ENCODE assay signal across 23 mouse cellular contexts in the genomic region with DNA sequence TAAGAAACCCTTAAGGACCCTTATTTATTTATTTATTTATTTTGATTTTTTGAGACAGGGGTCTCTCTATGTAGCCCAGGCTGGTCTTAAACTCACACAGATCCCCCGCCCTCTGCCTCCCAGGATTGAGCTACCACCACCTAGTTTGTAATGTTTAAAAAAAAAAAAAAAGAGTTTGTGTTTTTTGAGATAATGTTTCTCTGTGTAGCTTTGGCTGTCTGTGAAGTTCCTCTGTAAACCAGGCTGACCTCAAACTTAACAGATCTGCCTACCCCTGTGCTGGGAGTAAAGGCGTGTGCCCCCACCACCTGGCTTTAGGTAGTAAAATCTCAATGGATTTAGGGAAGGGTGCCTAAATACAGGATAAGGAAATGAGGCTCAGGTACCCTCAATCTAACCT. TPM values are rescaled to one million over a fixed set of nuclear protein-coding genes. Genes with fewer than 3 reads are reported as not detected.
DNase-seq lines count a peak whose midpoint lies in the region; ATAC-seq and TF ChIP-seq lines count a peak whose summit lies in the region.
"Had no signal": no experiment of that assay in that cellular context is flagged by ENCODE, and none has a peak within 500 bp of the region (broad histone marks: within the 10 kb centered on the region; RNA-seq: fewer than 3 reads in every experiment).

No protein-coding gene starts in this region.

- H3K4me1 ChIP-seq in limb, embryonic 12.5 days (replicated peaks), result peaks cover 17% of the 10 kb centered on the region
- peaks cover 14% of the 10 kb centered on the region for H3K4me1 ChIP-seq in limb, embryonic 10.5 days
- H3K4me1 ChIP-seq in MEL (ENCODE audit: control insufficient read depth in 1 of 2, insufficient read depth in 2 of 2, low read length in 2 of 2), result peaks cover 16 to 22% of the 10 kb centered on the region in 2 experiments
- H3K4me1 ChIP-seq in limb, embryonic 13.5 days, result peaks cover 38% of the 10 kb centered on the region
- H3K4me1 ChIP-seq in limb, embryonic 15.5 days, result peaks cover 19% of the 10 kb centered on the region
- H3K4me1 ChIP-seq in cerebellum, adult 2 months (ENCODE audit: control insufficient read depth, insufficient read depth, low read length), result peaks cover 3% of the 10 kb centered on the region; the same call in 1 of the 2 replicates

- no peak for TF ChIP-seq POLR2A in MEL (IDR thresholded peaks at IDR 0.05; ENCODE audit: control insufficient read depth in 1 of 2, insufficient read depth in 1 of 2, low read depth in 1 of 2, low read length in 2 of 2, poor library complexity in 1 of 2)
- TF ChIP-seq POLR2A in cerebellum, adult 2 months (IDR thresholded peaks at IDR 0.05; ENCODE audit: borderline replicate concordance, insufficient read depth, low read length), result no peak

- no peak overlapping the region for H3K4me3 ChIP-seq in limb, embryonic 12.5 days (replicated peaks)
- H3K4me3 ChIP-seq in limb, embryonic 10.5 days, result no peak overlapping the region
- H3K4me3 ChIP-seq in MEL (ENCODE audit: control insufficient read depth in 1 of 2, insufficient read depth in 1 of 2, low read depth in 2 of 2, low read length in 2 of 2), result no peak overlapping the region
- no peak overlapping the region for H3K4me3 ChIP-seq in limb, embryonic 13.5 days
- no peak overlapping the region for H3K4me3 ChIP-seq in limb, embryonic 15.5 days
- H3K4me3 ChIP-seq in cerebellum, adult 2 months (replicated peaks; ENCODE audit: insufficient read depth, low read depth, low read length), result no peak overlapping the region

- TF ChIP-seq RAD21 in MEL (IDR thresholded peaks at IDR 0.05; ENCODE audit: low read depth, low read length), result no peak

- TF ChIP-seq CTCF in MEL (IDR thresholded peaks at IDR 0.05 in 2 of 3, conservative IDR thresholded peaks at IDR 0.05 in 1 of 3; ENCODE audit: control insufficient read depth in 1 of 3, insufficient read depth in 1 of 3, low read depth in 2 of 3, low read length in 3 of 3, poor library complexity in 1 of 3, severe bottlenecking in 1 of 3), result no peak
- no peak for TF ChIP-seq CTCF in cerebellum, adult 2 months (IDR thresholded peaks at IDR 0.05; ENCODE audit: borderline replicate concordance, insufficient read depth, low read depth, low read length)

- H3K9ac ChIP-seq in limb, embryonic 12.5 days (replicated peaks), result no peak overlapping the region
- H3K9ac ChIP-seq in MEL (ENCODE audit: control insufficient read depth, low read depth, low read length, poor library complexity, severe bottlenecking), result no peak overlapping the region
- no peak overlapping the region for H3K9ac ChIP-seq in limb, embryonic 13.5 days
- no peak overlapping the region for H3K9ac ChIP-seq in limb, embryonic 15.5 days

- TF ChIP-seq EP300 in MEL (IDR thresholded peaks at IDR 0.05; ENCODE audit: low read depth in 1 of 2, low read length in 2 of 2), result peak; percentile 42 to 51; a peak in 3 of 4 replicates

- DNase-seq in limb, embryonic 10.5 days (ENCODE audit: low spot score), result no peak
- DNase-seq in MEL (ENCODE audit: low read depth, low spot score), result peak; percentile 60
- DNase-seq in ovary, postnatal 36 days (ENCODE audit: low spot score), result no peak
- no peak for DNase-seq in cerebellum, adult 2 months
- DNase-seq in kidney, adult 8-10 months, result no peak
- DNase-seq: adrenal gland, adult 2 months; adrenal gland, adult 8-10 months; adrenal gland, postnatal 10 days; adrenal gland, postnatal 14 days; adrenal gland, postnatal 25 days; adrenal gland, postnatal 36 days; B cell, adult 2 months; cerebellum, adult 11 months; cerebellum, adult 11-12 months; cerebellum, adult 18-20 months had no signal

- no peaks in the 10 kb centered on the region for H3K9me3 ChIP-seq in limb, embryonic 12.5 days
- no peaks in the 10 kb centered on the region for H3K9me3 ChIP-seq in limb, embryonic 10.5 days (replicated peaks)
- no peaks in the 10 kb centered on the region for H3K9me3 ChIP-seq in MEL (replicated peaks; ENCODE audit: insufficient read depth, low read length)
- no peaks in the 10 kb centered on the region for H3K9me3 ChIP-seq in limb, embryonic 13.5 days
- H3K9me3 ChIP-seq in limb, embryonic 15.5 days, result no peaks in the 10 kb centered on the region
- H3K9me3 ChIP-seq: G1E had no signal

- peaks cover 13% of the 10 kb centered on the region; the same call in 1 of the 2 replicates for H3K36me3 ChIP-seq in limb, embryonic 12.5 days
- H3K36me3 ChIP-seq in limb, embryonic 10.5 days, result no peaks in the 10 kb centered on the region
- peaks cover 0 to 14% of the 10 kb centered on the region in 2 experiments; a peak in 2 of 4 replicates for H3K36me3 ChIP-seq in MEL (ENCODE audit: control insufficient read depth in 1 of 2, insufficient read depth in 2 of 2, low read length in 2 of 2)
- H3K36me3 ChIP-seq in limb, embryonic 13.5 days, result peaks cover 10% of the 10 kb centered on the region; the same call in 1 of the 2 replicates
- no peaks in the 10 kb centered on the region for H3K36me3 ChIP-seq in limb, embryonic 15.5 days

- H3K79me2 ChIP-seq in MEL (ENCODE audit: control insufficient read depth, insufficient read depth, low read length, poor library complexity), result no peaks in the 10 kb centered on the region

- H3K27ac ChIP-seq in limb, embryonic 12.5 days, result 0 out of 2 replicates have a peak overlapping the region, but pooled peaks have one; percentile 7
- no peak overlapping the region for H3K27ac ChIP-seq in limb, embryonic 10.5 days
- no peak overlapping the region for H3K27ac ChIP-seq in MEL (ENCODE audit: control insufficient read depth, low read depth, low read length)
- no peak overlapping the region for H3K27ac ChIP-seq in limb, embryonic 13.5 days
- 0 out of 2 replicates have a peak overlapping the region, but pooled peaks have one; percentile 4 for H3K27ac ChIP-seq in limb, embryonic 15.5 days
- no peak overlapping the region for H3K27ac ChIP-seq in cerebellum, adult 2 months (ENCODE audit: insufficient read depth, low read length)

- H3K4me2 ChIP-seq in limb, embryonic 12.5 days, result peak overlapping the region; percentile 0; the same call in 1 of the 2 replicates
- H3K4me2 ChIP-seq in limb, embryonic 13.5 days (replicated peaks), result peak overlapping the region; percentile 27; the same call in 1 of the 2 replicates
- no peak overlapping the region for H3K4me2 ChIP-seq in limb, embryonic 15.5 days

- ATAC-seq in limb, embryonic 12.5 days (ENCODE audit: insufficient number of reproducible peaks, insufficient read depth, low FRiP score, low TSS enrichment, low read depth), result no peak
- no peak for ATAC-seq in limb, embryonic 13.5 days (ENCODE audit: low FRiP score, low read depth)
- ATAC-seq in limb, embryonic 15.5 days (ENCODE audit: insufficient number of reproducible peaks, low FRiP score, low TSS enrichment, low read depth), result no peak
- ATAC-seq: activated CD4-positive, CD25-positive, alpha-beta regulatory T cell, adult 4 months; CD4-positive, CD25-positive, alpha-beta regulatory T cell, adult 4 months; Patski had no signal

- 70% methylated on average over 2 of the region's 2 CpGs for WGBS in limb, embryonic 12.5 days
- WGBS in limb, embryonic 10.5 days, result 88% methylated on average over 2 of the region's 2 CpGs
- WGBS in limb, embryonic 13.5 days, result 70% methylated on average over 2 of the region's 2 CpGs
- WGBS in limb, embryonic 15.5 days, result 78% methylated on average over 2 of the region's 2 CpGs
- WGBS in cerebellum, adult 2 months, result 99% methylated on average over 2 of the region's 2 CpGs

- no peaks in the 10 kb centered on the region for H3K27me3 ChIP-seq in limb, embryonic 12.5 days
- H3K27me3 ChIP-seq in limb, embryonic 10.5 days (ENCODE audit: low read depth, poor library complexity, severe bottlenecking), result no peaks in the 10 kb centered on the region
- no peaks in the 10 kb centered on the region for H3K27me3 ChIP-seq in MEL (ENCODE audit: control insufficient read depth in 1 of 2, insufficient read depth in 2 of 2, low read length in 2 of 2)
- H3K27me3 ChIP-seq in limb, embryonic 13.5 days, result no peaks in the 10 kb centered on the region
- no peaks in the 10 kb centered on the region for H3K27me3 ChIP-seq in limb, embryonic 15.5 days
- H3K27me3 ChIP-seq in cerebellum, adult 2 months (ENCODE audit: control insufficient read depth, insufficient read depth, low read length), result no peaks in the 10 kb centered on the region
- H3K27me3 ChIP-seq: CH12.LX, Patski had no signal

TF ChIP-seq in MEL, 35 proteins besides CTCF, POLR2A, EP300 and RAD21 (continues in another document):
- TF ChIP-seq ZNF384 (IDR thresholded peaks at IDR 0.05; ENCODE audit: low read depth, low read length), result peak; percentile 93

RNA-seq across cellular contexts. Expression of a gene that starts 30.9 kb away (rescaled TPM):
- polyA plus RNA-seq in limb, embryonic 12.5 days (2016; fragmentation: Nextera tagmentation; extraction: Ambion mirVana), result 0.18 TPM in 2 replicates
- polyA plus RNA-seq in limb, embryonic 10.5 days (2016; fragmentation: Nextera tagmentation; extraction: Ambion mirVana), result 0.68 and 1.5 TPM in 2 replicates
- total RNA-seq in MEL (2012; rRNA removed), result 0.08 TPM in 1 of 2 replicates, not detected in the other
- polyA plus RNA-seq in MEL (2012; ENCODE audit: insufficient read depth in 1 of 2, insufficient read length in 2 of 2, low read depth in 1 of 2, low replicate concordance in 2 of 2, missing spikeins in 1 of 2), result under 1 TPM in 1 of 2 experiments, not detected in 1; 0.07 TPM
- polyA plus RNA-seq in limb, embryonic 13.5 days (2015; fragmentation: Nextera tagmentation; extraction: Ambion mirVana), result 0.25 and 0.37 TPM in 2 replicates
- polyA plus RNA-seq in limb, embryonic 15.5 days (2015; fragmentation: Nextera tagmentation; extraction: Ambion mirVana), result 0.15 and 0.19 TPM in 2 replicates
- 13.9 and 15.7 TPM in 2 replicates for polyA plus RNA-seq in cerebellum, adult 2 months (2012; rRNA removed)
- polyA plus RNA-seq: activated CD4-positive, CD25-positive, alpha-beta regulatory T cell, adult 4 months; CD4-positive, CD25-positive, alpha-beta regulatory T cell, adult 4 months had no signal

RNA-seq across cellular contexts. Expression of a gene that starts 46.7 kb away (rescaled TPM):
- polyA plus RNA-seq in limb, embryonic 12.5 days (2016; fragmentation: Nextera tagmentation; extraction: Ambion mirVana), result 25.2 and 26.7 TPM in 2 replicates
- 11.1 and 18.3 TPM in 2 replicates for polyA plus RNA-seq in limb, embryonic 10.5 days (2016; fragmentation: Nextera tagmentation; extraction: Ambion mirVana)
- 4.6 and 7.5 TPM in 2 replicates for total RNA-seq in MEL (2012; rRNA removed)
- polyA plus RNA-seq in MEL (2012; ENCODE audit: insufficient read depth in 1 of 2, insufficient read length in 2 of 2, low read depth in 1 of 2, low replicate concordance in 2 of 2, missing spikeins in 1 of 2), result 10 to 100 TPM in 1 of 2 experiments, not detected in 1; 10.9 TPM
- polyA plus RNA-seq in limb, embryonic 13.5 days (2015; fragmentation: Nextera tagmentation; extraction: Ambion mirVana), result 18.6 and 18.7 TPM in 2 replicates
- 9.9 and 12.3 TPM in 2 replicates for polyA plus RNA-seq in limb, embryonic 15.5 days (2015; fragmentation: Nextera tagmentation; extraction: Ambion mirVana)
- polyA plus RNA-seq in cerebellum, adult 2 months (2012; rRNA removed), result 121 and 147 TPM in 2 replicates

RNA-seq across cellular contexts. Expression of a gene that starts 59.1 kb away (rescaled TPM):
- polyA plus RNA-seq in limb, embryonic 12.5 days (2016; fragmentation: Nextera tagmentation; extraction: Ambion mirVana), result 77.6 and 82.8 TPM in 2 replicates
- 55.1 and 64.8 TPM in 2 replicates for polyA plus RNA-seq in limb, embryonic 10.5 days (2016; fragmentation: Nextera tagmentation; extraction: Ambion mirVana)
- 41.0 and 49.0 TPM in 2 replicates for total RNA-seq in MEL (2012; rRNA removed)
- polyA plus RNA-seq in MEL (2012; ENCODE audit: insufficient read depth in 1 of 2, insufficient read length in 2 of 2, low read depth in 1 of 2, low replicate concordance in 2 of 2, missing spikeins in 1 of 2), result 100 to 1,000 TPM in 1 of 2 experiments, 10 to 100 TPM in 1; 45.4 to 526 TPM
- 76.5 and 80.2 TPM in 2 replicates for polyA plus RNA-seq in limb, embryonic 13.5 days (2015; fragmentation: Nextera tagmentation; extraction: Ambion mirVana)
- polyA plus RNA-seq in limb, embryonic 15.5 days (2015; fragmentation: Nextera tagmentation; extraction: Ambion mirVana), result 66.2 and 73.8 TPM in 2 replicates
- 104 and 118 TPM in 2 replicates for polyA plus RNA-seq in cerebellum, adult 2 months (2012; rRNA removed)

Comparison
In these comparisons a context has a peak if more than half of its experiments do, and no peak if none do; other contexts are left out.
1. H3K27ac ChIP-seq: peak in limb, embryonic 12.5 days (single experiment) and limb, embryonic 15.5 days (single experiment); none in limb, embryonic 10.5 days (single experiment), MEL (single experiment), limb, embryonic 13.5 days (single experiment) and cerebellum, adult 2 months (single experiment).